Mouse (Mus musculus) lung, postnatal 0 days (tissue): ENCODE data around the gene Kcnc1. TPM values are rescaled to one million over a fixed set of nuclear protein-coding genes. Genes with fewer than 3 reads are reported as not detected.

ENCODE experiments used
- ATAC-seq: fragments of 200-750 bp; cut with Nextera tagmentation; 2 replicates; pipeline ENCODE4 v1.8.0; 2017; ENCODE audit warnings: moderate library complexity
- DNase-seq: peaks from one replicate; pipeline ENCODE4 v3.0.0-alpha.2; 2016; ENCODE audit warnings: low spot score
- H3K27ac ChIP-seq: fragments of 300-500 bp; sonication (generic); 2 replicates; pipeline ENCODE4 v1.5.1; 2014; ENCODE audit warnings: antibody characterized with exemption, mild to moderate bottlenecking, low read length, mixed read lengths
- H3K27me3 ChIP-seq: fragments of 300-500 bp; sonication (generic); replicated peaks from 2 replicates; pipeline ENCODE4 v1.6.1; 2014; ENCODE audit warnings: low read length, mixed read lengths; ENCODE audit not compliant: insufficient read depth
- H3K36me3 ChIP-seq: fragments of 300-500 bp; sonication (generic); 2 replicates; pipeline ENCODE4 v1.6.1; 2014; ENCODE audit warnings: low read length, mixed read lengths; ENCODE audit not compliant: insufficient read depth
- H3K4me1 ChIP-seq: fragments of 300-500 bp; sonication (generic); 2 replicates; pipeline ENCODE4 v1.6.1; 2014; ENCODE audit warnings: antibody characterized with exemption, low read depth, low read length, mixed read lengths; ENCODE audit not compliant: insufficient read depth
- H3K4me2 ChIP-seq: fragments of 300-500 bp; sonication (generic); replicated peaks from 2 replicates; pipeline ENCODE4 v1.6.1; 2014; ENCODE audit warnings: low read depth, mild to moderate bottlenecking, low read length, moderate library complexity, mixed read lengths
- H3K4me3 ChIP-seq: fragments of 300-500 bp; sonication (generic); 2 replicates; pipeline ENCODE4 v1.5.1; 2014; ENCODE audit warnings: low read depth, low read length
- H3K9ac ChIP-seq: fragments of 300-500 bp; sonication (generic); replicated peaks from 2 replicates; pipeline ENCODE4 v1.6.1; 2014; ENCODE audit warnings: low read depth, mild to moderate bottlenecking
- H3K9me3 ChIP-seq: fragments of 300-500 bp; sonication (generic); 2 replicates; pipeline ENCODE4 v1.6.1; 2016; ENCODE audit warnings: low read length, mixed read lengths
- CTCF ChIP-seq: IDR thresholded peaks from 2 replicates; pipeline ENCODE4 v1.5.1; 2016; ENCODE audit warnings: antibody characterized with exemption, mild to moderate bottlenecking
- EP300 ChIP-seq: IDR thresholded peaks from 2 replicates; pipeline ENCODE4 v1.6.1; 2016; ENCODE audit warnings: antibody characterized with exemption, mild to moderate bottlenecking, control low read depth
- WGBS: fragments of 180-500 bp; shearing (Covaris S2); extraction: QIAGEN DNeasy Blood & Tissue Kit; methylation state at CpG from one replicate; pipeline ENCODE4 v1.1.7; 2014; 5-methylcytosine and 5-hydroxymethylcytosine counted together
- polyA plus RNA-seq: library from polyadenylated mRNA; unstranded; fragments of >200 nt; fragmentation: Nextera tagmentation; extraction: Ambion mirVana; gene quantifications from 2 replicates; pipeline ENCODE4 v1.2.1, GENCODE M21; 2015

Gene Kcnc1
- polyA plus RNA-seq, 1 experiment from 2014 or later: 0.07 TPM

GRCm38 (mm10) chr7:46415818-46416425 lies 19.6 kb downstream of the Kcnc1 start:
- WGBS: 68% methylated on average over 14 of the region's 14 CpGs
- Histone ChIP-seq H3K4me2 (no peak overlapping the region), H3K4me3 (no peak overlapping the region), H3K27me3 (no peaks in the 10 kb centered on the region), H3K9me3 (no peaks in the 10 kb centered on the region), H3K36me3 (no peaks in the 10 kb centered on the region), H3K4me1 (no peaks in the 10 kb centered on the region), H3K27ac (no peak overlapping the region), H3K9ac (no peak overlapping the region)
- TF ChIP-seq CTCF: no peak
- TF ChIP-seq EP300: no peak
- DNase-seq (no peak), ATAC-seq (no peak)

GRCm38 (mm10) chr7:46417467-46417866 lies 21.2 kb downstream of the Kcnc1 start:
- TF ChIP-seq EP300 (no peak), CTCF (no peak)
- Histone ChIP-seq H3K27ac (no peak overlapping the region), H3K4me2 (no peak overlapping the region), H3K36me3 (no peaks in the 10 kb centered on the region), H3K9me3 (no peaks in the 10 kb centered on the region), H3K27me3 (no peaks in the 10 kb centered on the region), H3K4me3 (no peak overlapping the region), H3K4me1 (no peaks in the 10 kb centered on the region), H3K9ac (no peak overlapping the region)
- 57% methylated on average over 7 of the region's 7 CpGs for WGBS
- DNase-seq (no peak), ATAC-seq (no peak)

DNA sequence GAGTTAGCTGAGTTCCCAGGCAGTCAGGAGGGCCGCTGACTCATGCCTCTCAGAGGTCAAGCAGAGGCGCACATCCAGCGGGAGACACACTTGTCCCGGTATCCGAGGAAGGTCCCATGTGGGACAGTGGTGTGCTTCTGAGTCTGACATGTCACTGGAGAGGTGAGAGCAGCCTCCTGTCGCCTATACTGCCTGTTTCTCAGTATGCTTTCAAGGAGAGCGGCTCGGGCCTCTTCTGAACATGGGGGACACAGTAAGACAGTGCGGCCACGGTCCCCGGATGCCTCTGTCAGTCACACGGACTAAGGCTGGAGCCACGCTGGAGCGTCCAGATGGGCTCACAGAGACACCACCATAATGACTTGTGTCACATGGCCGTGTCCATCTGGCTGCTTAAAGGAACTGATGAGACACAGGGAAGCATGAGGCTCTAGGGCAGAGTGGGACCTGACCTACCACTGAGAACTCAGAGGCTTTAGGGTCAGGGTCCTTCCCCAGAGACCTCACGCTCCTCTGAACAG lies 21.9 kb downstream of the Kcnc1 start:
- ATAC-seq (no peak), DNase-seq (no peak)
- Histone ChIP-seq H3K4me3 (no peak overlapping the region), H3K27me3 (no peaks in the 10 kb centered on the region), H3K4me2 (no peak overlapping the region), H3K27ac (no peak overlapping the region), H3K9ac (no peak overlapping the region), H3K9me3 (no peaks in the 10 kb centered on the region), H3K4me1 (no peaks in the 10 kb centered on the region), H3K36me3 (no peaks in the 10 kb centered on the region)
- 63% methylated on average over 16 of the region's 16 CpGs for WGBS
- TF ChIP-seq EP300: no peak
- no peak for TF ChIP-seq CTCF

DNA sequence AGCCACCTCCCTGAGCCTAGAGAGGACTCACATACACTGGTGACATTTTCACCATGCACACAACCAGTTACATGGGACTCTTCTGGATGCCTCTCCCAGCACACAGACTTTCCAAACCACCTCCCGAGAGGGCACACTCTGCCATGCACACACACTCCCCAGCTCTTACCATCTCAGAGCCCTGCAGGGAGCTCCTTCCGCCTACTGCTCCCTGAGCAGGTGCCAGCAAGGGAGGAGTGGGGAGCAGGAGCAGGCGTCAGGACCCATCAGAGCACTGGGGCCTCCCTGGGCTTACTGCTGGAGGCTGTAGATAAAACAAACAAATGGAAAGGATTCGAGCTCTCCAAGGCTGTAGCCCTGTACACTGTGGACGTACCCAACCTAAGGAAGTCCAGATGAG lies 25.2 kb downstream of the Kcnc1 start:
- ATAC-seq (no peak), DNase-seq (no peak)
- H3K27me3 ChIP-seq: no peaks in the 10 kb centered on the region
- no peaks in the 10 kb centered on the region for H3K4me1 ChIP-seq
- H3K36me3 ChIP-seq: no peaks in the 10 kb centered on the region
- H3K9me3 ChIP-seq: no peaks in the 10 kb centered on the region
- H3K4me3 ChIP-seq: no peak overlapping the region
- H3K27ac ChIP-seq: no peak overlapping the region
- H3K4me2 ChIP-seq: no peak overlapping the region
- 18% methylated on average over 5 of the region's 5 CpGs for WGBS
- TF ChIP-seq CTCF (no peak), EP300 (no peak)
- H3K9ac ChIP-seq: no peak overlapping the region

DNA sequence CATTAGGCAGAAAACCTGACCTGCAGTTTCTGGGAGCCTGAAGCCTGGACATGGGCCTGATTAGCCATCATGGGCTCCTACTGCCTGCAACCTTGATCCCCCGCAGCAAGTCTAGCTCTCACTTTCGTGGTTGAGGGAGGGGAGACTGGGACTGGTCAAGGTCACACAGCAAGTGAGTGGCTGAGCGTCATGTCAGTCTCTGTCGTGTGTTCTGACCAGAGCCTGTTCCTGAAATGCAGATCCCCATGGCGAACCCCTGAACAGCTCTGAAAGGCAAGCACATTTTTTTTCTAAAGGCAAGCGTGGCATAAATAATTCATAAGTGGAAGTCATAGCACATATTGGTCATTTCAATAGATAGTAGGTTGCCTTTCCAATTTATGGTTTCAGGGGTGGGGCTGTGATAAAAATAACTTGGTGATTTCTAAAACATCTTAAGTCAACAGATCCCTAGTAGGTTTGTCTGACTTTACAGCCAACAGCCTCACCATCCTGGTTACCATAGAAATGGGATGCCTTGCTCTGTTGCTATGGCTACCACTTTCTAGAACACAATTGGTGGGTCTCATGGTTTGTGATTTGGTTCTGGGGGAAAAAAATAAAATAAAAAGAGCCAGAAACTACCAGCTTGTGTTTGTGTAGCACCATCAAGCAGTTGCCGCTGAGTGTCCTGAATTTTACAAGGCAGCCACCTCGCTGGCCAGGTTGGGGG lies 25.9 kb downstream of the Kcnc1 start:
- ATAC-seq: no peak

DNA sequence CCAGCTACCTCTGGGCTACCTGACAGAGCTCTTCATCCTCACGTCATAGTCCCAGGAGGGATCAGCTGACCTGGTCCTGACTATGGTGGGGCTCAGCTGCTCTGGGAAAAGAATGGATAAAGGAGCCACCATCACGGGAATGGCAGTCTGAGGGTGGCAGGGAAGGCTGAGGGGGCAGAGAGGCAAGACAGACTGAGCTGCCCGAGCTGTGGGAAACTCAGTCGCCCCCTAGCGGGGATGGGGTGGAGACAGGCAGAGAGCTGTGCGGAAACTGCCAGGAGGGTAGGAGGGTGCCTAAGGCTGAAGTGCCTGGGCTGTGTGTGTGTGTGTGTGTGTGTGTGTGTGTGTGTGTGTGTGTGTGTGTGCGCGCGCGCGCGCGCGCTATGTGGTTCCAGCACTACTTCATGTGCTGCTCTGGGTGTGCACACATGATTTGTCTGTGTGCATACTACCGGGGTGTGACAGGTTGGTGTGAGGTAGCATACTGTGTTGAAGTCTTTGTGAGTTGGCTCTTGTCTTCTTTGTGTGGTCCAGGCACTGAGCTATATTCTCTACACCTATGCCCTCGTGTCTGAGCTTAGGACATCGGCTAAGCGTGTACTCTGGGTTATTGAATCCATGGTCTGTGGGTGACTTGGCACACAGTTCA lies 26.6 kb downstream of the Kcnc1 start:
- no peaks in the 10 kb centered on the region for H3K4me1 ChIP-seq
- no peak overlapping the region for H3K27ac ChIP-seq
- DNase-seq (peak; percentile 18), ATAC-seq (no peak; the same call in 1 of the 2 replicates)
- H3K9me3 ChIP-seq: no peaks in the 10 kb centered on the region
- H3K36me3 ChIP-seq: no peaks in the 10 kb centered on the region
- TF ChIP-seq CTCF: peak; percentile 63
- TF ChIP-seq EP300: no peak
- H3K4me2 ChIP-seq: no peak overlapping the region
- H3K27me3 ChIP-seq: no peaks in the 10 kb centered on the region
- H3K9ac ChIP-seq: no peak overlapping the region
- H3K4me3 ChIP-seq: no peak overlapping the region
- 55% methylated on average over 17 of the region's 18 CpGs for WGBS

More for the DNA sequence above, 25.9 kb downstream of the Kcnc1 start:
- Histone ChIP-seq H3K4me2 (no peak overlapping the region), H3K36me3 (no peaks in the 10 kb centered on the region), H3K4me1 (no peaks in the 10 kb centered on the region), H3K27ac (no peak overlapping the region), H3K9ac (no peak overlapping the region), H3K9me3 (no peaks in the 10 kb centered on the region), H3K27me3 (no peaks in the 10 kb centered on the region), H3K4me3 (no peak overlapping the region)
- WGBS: 79% methylated on average over 8 of the region's 8 CpGs
- no peak for DNase-seq
- no peak for TF ChIP-seq CTCF
- no peak for TF ChIP-seq EP300
